Mouse (Mus musculus) B cell, adult (primary cell): Measurements from ENCODE around the gene Zcchc9. TPM values are rescaled to one million over a fixed set of nuclear protein-coding genes. Genes with fewer than 3 reads are reported as not detected.

Experiments used
- total RNA-seq: library from RNA; stranded (reverse); gene quantifications from 4 replicates; pipeline ENCODE4 v1.2.4, GENCODE M21; 2023; ENCODE audit not compliant: inconsistent age

The Zcchc9 gene
- total RNA-seq: 42.8 to 51.2 TPM (median 44.8 TPM) in 4 replicates

GRCm38 (mm10) chr13:91807155-91807839, at the start of gene Zcchc9:
Gene Zcchc9 (minus strand): TSS chr13:91807705.

Other genes with a start within 250 kb of the Zcchc9 start
- gene Acot12, start 66.2 kb downstream of the Zcchc9 start, total RNA-seq: not detected in 4 replicates
- not detected in 4 replicates for gene Ckmt2, start 69.2 kb upstream of the Zcchc9 start, total RNA-seq